Mouse (Mus musculus): Measurements from ENCODE around the gene Smok3c. TPM values are rescaled to one million over a fixed set of nuclear protein-coding genes. Genes with fewer than 3 reads are reported as not detected.
"Not testable (repeated sequence)": the region's sequence is repeated elsewhere in the genome, so short reads cannot be mapped to it uniquely, and the experiment has no call there.

Smok3c gene
- polyA plus RNA-seq (2015; fragmentation: Nextera tagmentation; extraction: Ambion mirVana) = not detected in 2 replicates

DNA sequence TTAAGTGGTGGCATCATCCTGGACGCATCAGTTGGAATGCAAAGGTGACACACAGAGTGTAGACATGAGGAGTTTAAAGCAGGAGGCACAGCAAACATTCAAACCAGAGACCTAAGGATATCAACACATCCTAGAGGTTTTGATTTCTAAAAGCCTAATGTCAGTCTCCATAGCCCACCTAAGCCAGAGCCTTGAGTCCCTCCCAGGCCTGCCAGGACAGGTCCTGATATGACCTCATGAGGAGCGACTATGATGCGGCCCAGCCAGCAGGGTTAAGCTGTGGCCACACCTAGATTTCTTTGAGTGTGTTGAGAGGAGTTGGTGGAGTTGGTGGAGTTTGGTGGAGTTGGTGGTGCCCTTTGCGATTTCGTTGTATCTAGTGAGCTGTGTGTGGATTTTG lies at the start of gene Smok3c:
Gene Smok3c (plus strand): TSS at position 301 of the 400 bp plus-strand sequence.
- WGBS = no CpG with 5 or more reads among the region's 5 CpGs
- not testable (repeated sequence) for ATAC-seq (ENCODE audit: low FRiP score); H3K9me3 ChIP-seq

DNA sequence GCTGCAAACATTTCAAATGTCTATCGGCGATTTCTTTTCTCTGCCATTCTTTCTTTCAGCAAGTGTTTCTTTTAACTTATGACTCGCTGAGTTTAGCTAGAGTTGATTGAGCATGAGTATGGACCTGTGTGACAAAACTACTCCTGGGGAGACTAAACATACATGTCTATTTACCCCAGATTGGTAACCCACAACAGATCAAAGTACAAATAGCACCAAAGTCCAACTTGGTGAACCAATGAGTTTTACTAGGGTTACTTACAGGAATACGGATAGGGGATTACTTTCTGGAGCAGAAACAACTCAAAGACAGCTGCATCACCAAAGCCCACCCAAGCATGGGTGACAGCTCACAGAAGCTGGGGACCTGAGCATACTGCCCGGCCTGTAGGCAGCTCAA lies 43.6 kb upstream of the Smok3c start:
- H3K27ac ChIP-seq = no peak overlapping the region
- no peaks in the 10 kb centered on the region for H3K36me3 ChIP-seq
- H3K9me3 ChIP-seq = no peaks in the 10 kb centered on the region
- no peak for ATAC-seq (ENCODE audit: low FRiP score)
- H3K27me3 ChIP-seq = no peaks in the 10 kb centered on the region
- WGBS = 90% methylated on average over 5 of the region's 5 CpGs
- no peak overlapping the region for H3K4me2 ChIP-seq
- H3K9ac ChIP-seq = no peak overlapping the region
- H3K4me1 ChIP-seq (replicated peaks) = no peaks in the 10 kb centered on the region
- H3K4me3 ChIP-seq = no peak overlapping the region

More for the DNA sequence above, at the start of gene Smok3c:
- not testable (repeated sequence) for H3K9ac ChIP-seq; H3K27me3 ChIP-seq; H3K4me3 ChIP-seq; H3K36me3 ChIP-seq; H3K4me1 ChIP-seq (replicated peaks); H3K4me2 ChIP-seq; H3K27ac ChIP-seq

DNA sequence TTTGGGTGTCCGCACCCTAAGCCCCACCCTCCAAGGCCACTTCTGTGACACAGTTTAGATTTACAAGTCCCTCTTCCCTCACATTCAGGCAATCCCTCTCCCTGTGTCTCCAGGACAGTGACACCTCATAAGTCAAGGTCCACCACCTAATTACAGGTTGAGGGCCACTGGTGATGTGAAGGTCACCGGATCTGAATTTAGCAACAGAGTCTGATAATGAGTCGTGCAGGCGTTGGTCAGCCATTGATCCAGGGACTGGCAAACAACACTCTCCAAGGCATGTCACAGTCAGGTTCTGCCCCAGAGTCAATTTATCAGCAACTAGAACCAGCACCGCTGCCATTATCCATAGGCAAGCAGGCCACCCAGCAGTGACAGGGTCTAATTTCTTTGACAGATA lies 40.6 kb upstream of the Smok3c start:
- WGBS = 97% methylated on average over 5 of the region's 5 CpGs
- Histone ChIP-seq H3K9me3 (no peaks in the 10 kb centered on the region), H3K27ac (no peak overlapping the region), H3K4me3 (no peak overlapping the region), H3K4me2 (no peak overlapping the region), H3K9ac (no peak overlapping the region), H3K36me3 (no peaks in the 10 kb centered on the region), H3K4me1 (replicated peaks) (no peaks in the 10 kb centered on the region), H3K27me3 (no peaks in the 10 kb centered on the region)
- no peak for ATAC-seq (ENCODE audit: low FRiP score)

DNA sequence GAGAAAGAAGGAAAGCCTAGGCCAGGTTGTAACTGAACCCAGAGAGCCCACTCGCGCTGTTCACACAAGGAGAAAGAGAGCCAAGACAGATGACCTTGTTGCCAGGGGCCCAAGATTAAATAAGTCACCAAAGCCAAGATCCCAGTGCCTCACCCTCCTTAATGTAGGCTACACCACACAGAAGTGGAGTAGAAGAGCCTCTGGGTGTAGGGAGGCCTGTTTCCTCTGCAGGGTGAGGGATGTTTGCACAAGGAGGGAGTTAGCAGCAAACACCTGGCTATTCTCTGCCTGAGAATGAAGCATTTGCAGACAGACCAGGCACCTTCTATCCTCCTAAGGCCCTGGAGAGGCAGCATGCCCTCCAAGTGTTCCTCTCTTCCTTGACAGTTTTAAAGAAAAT lies 36.5 kb upstream of the Smok3c start:
- no peak overlapping the region for H3K9ac ChIP-seq
- H3K27ac ChIP-seq = no peak overlapping the region
- ATAC-seq (ENCODE audit: low FRiP score) = no peak
- no peaks in the 10 kb centered on the region for H3K27me3 ChIP-seq
- no peak overlapping the region for H3K4me3 ChIP-seq
- H3K4me2 ChIP-seq = no peak overlapping the region
- no peaks in the 10 kb centered on the region for H3K4me1 ChIP-seq (replicated peaks)
- H3K9me3 ChIP-seq = no peaks in the 10 kb centered on the region
- no peaks in the 10 kb centered on the region for H3K36me3 ChIP-seq
- 94% methylated on average over 2 of the region's 2 CpGs for WGBS

DNA sequence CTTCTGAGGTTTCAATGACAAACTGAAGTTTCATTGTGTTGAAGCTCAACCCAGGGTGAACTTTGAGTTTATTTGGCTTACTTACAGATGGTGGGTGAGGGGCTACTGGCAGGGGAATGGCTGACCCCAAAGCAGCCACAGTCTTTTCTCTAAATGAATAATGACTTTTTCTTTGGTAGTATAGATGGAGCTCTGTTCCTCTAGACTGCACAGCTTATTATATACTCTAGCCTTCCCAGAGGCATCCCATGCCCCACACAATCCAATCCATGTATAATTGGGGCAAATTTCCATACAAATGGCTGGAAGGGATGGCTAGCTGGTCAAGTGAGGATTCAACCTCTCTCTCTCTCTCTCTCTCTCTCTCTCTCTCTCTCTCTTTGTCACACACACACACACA lies 36.0 kb upstream of the Smok3c start:
- no peak overlapping the region for H3K4me2 ChIP-seq

DNA sequence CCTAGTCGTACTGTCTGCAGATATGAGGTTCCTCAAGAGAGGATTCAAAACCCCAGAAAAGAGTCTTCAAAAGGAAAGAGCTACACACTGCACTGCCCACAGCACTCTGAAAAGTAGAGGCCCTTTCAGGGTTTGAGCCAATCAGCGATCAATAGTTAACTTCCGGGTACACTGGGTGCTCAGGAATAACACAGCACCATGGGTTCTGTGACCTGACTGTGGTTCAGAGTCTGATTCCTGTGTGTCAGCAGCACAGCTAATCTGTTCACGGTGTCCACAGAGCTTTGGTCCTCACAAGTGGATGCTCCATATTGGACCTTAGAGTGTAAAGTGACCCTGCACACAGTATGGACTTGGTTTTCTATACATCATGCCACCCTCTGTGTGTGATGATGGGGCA lies 33.4 kb upstream of the Smok3c start:
- 93% methylated on average over 4 of the region's 4 CpGs for WGBS

More for the DNA sequence above, 36.0 kb upstream of the Smok3c start:
- Histone ChIP-seq H3K4me1 (replicated peaks) (no peaks in the 10 kb centered on the region), H3K9me3 (no peaks in the 10 kb centered on the region), H3K27ac (no peak overlapping the region), H3K36me3 (no peaks in the 10 kb centered on the region), H3K4me3 (no peak overlapping the region), H3K27me3 (no peaks in the 10 kb centered on the region), H3K9ac (no peak overlapping the region)
- ATAC-seq (ENCODE audit: low FRiP score) = no peak

DNA sequence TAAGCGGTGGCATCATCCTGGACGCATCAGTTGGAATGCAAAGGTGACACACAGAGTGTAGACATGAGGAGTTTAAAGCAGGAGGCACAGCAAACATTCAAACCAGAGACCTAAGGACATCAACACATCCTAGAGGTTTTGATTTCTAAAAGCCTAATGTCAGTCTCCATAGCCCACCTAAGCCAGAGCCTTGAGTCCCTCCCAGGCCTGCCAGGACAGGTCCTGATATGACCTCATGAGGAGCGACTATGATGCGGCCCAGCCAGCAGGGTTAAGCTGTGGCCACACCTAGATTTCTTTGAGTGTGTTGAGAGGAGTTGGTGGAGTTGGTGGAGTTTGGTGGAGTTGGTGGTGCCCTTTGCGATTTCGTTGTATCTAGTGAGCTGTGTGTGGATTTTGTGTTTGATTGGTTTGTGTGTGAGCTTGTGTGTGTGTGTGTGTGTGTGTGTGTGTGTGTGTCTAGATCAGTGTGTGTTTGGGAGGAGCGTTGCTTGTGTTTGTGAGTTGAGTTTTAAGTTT lies 32.0 kb upstream of the Smok3c start, which contains the start of the genes Smok3a and Smok3b:
Gene Smok3a (plus strand): TSS at position 301 of the 519 bp plus-strand sequence.
Gene Smok3b (plus strand): TSS at position 469 of the 519 bp plus-strand sequence.
- H3K27me3 ChIP-seq; H3K4me1 ChIP-seq (replicated peaks); H3K4me3 ChIP-seq; ATAC-seq (ENCODE audit: low FRiP score); H3K9me3 ChIP-seq; H3K4me2 ChIP-seq; H3K36me3 ChIP-seq; H3K9ac ChIP-seq; H3K27ac ChIP-seq: not testable (repeated sequence)
- WGBS = 98% methylated on average over 3 of the region's 7 CpGs

More for the DNA sequence above, 33.4 kb upstream of the Smok3c start:
- not testable (repeated sequence) for H3K36me3 ChIP-seq; ATAC-seq (ENCODE audit: low FRiP score); H3K4me1 ChIP-seq (replicated peaks); H3K9me3 ChIP-seq; H3K27me3 ChIP-seq; H3K27ac ChIP-seq; H3K4me3 ChIP-seq; H3K4me2 ChIP-seq; H3K9ac ChIP-seq

DNA sequence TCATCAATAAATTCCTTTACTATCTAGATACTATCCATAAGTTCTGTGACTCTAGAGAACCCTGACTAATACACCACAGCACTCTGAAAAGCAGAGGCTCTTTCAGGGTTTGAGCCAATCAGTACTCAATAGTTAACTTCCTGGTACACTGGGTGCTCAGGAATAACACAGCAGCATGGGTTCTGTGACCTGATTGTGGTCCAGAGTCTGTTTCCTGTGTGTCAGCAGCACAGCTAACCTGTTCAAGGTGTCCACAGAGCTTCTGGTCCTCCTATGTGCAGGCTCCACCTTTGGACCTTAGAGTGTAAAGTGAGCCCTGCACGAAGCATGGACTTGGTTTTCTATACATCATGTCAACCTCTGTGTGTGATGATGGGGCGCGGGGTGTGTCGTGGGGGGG lies 20.8 kb downstream of the Smok3c start:
- Histone ChIP-seq H3K4me3 (no peak overlapping the region), H3K9me3 (no peaks in the 10 kb centered on the region), H3K27me3 (no peaks in the 10 kb centered on the region; the same call in 1 of the 2 replicates), H3K36me3 (no peaks in the 10 kb centered on the region), H3K9ac (no peak overlapping the region), H3K27ac (no peak overlapping the region), H3K4me1 (replicated peaks) (no peaks in the 10 kb centered on the region), H3K4me2 (no peak overlapping the region)
- 93% methylated on average over 4 of the region's 4 CpGs for WGBS
- no peak for ATAC-seq (ENCODE audit: low FRiP score)

DNA sequence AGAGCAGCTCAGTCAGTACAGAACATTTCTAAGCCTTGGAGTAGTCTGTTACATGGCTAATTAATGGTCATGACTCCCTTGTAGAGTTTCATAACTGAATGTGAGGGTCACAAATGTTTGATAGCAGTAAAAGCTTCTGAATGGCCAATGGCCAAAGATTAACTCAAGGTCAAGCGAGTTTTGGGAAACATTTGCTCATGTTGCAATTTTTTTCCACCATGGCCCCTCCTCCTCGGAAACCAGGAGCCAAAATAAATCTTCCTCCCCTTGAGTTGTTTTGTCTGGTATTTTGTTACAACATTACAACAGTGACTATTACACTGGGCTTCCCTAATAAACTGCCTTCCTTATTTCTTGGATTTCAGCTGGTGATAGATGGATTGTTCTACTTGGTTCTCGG lies 22.7 kb downstream of the Smok3c start:
- H3K36me3 ChIP-seq = no peaks in the 10 kb centered on the region
- no peak for ATAC-seq (ENCODE audit: low FRiP score)
- 78% methylated on average over 3 of the region's 3 CpGs for WGBS

DNA sequence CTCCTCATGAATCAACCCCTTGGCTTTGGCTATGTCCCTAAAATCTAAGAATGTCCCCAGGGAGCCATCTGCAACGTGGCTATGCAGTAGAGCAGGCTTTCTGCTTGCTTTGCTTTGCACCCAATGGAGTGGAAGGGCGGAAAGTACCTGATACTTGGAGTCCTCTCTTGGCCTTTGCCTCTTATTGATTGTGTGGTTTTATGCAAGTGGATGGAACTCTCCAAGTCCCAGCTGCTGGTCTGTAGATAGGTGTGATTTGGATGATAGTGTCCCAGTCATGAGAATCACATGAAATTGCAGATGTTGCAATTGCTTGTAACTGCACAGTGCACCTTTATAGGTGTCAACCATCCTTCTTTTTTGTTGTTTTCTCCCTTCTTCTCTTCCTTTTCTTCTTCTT lies 23.2 kb downstream of the Smok3c start:
- no peaks in the 10 kb centered on the region for H3K36me3 ChIP-seq
- no peak overlapping the region for H3K9ac ChIP-seq
- WGBS = 56% methylated on average over 2 of the region's 2 CpGs
- no peak overlapping the region for H3K27ac ChIP-seq
- no peak for ATAC-seq (ENCODE audit: low FRiP score)
- H3K4me1 ChIP-seq (replicated peaks) = no peaks in the 10 kb centered on the region
- no peak overlapping the region for H3K4me2 ChIP-seq
- no peaks in the 10 kb centered on the region; the same call in 1 of the 2 replicates for H3K27me3 ChIP-seq
- H3K9me3 ChIP-seq = no peaks in the 10 kb centered on the region
- no peak overlapping the region for H3K4me3 ChIP-seq

More for the DNA sequence above, 22.7 kb downstream of the Smok3c start:
- Histone ChIP-seq H3K4me3 (no peak overlapping the region), H3K4me1 (replicated peaks) (no peaks in the 10 kb centered on the region), H3K27ac (no peak overlapping the region), H3K27me3 (no peaks in the 10 kb centered on the region; the same call in 1 of the 2 replicates), H3K4me2 (no peak overlapping the region), H3K9me3 (no peaks in the 10 kb centered on the region), H3K9ac (no peak overlapping the region)

DNA sequence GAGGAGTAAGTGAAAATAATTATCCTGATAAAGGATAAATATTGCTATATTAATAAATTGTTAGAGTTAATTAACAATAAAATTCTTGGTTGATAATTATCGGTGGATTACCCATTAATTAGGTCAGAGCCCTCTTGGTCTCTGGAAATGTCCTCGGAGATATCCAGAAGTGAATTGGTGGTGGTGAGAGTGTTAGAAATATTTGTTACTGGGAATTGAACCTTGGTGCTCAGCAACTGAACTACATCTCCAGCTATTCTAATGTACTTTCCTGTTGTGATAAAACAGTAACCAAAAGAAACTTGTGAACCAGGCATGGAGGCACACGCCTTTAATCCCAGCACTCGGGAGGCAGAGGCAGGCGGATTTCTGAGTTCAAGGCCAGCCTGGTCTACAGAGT lies 27.5 kb downstream of the Smok3c start:
- H3K4me2 ChIP-seq = no peak overlapping the region
- no peak overlapping the region for H3K27ac ChIP-seq
- H3K36me3 ChIP-seq = no peaks in the 10 kb centered on the region
- no peaks in the 10 kb centered on the region for H3K9me3 ChIP-seq
- H3K4me3 ChIP-seq = no peak overlapping the region
- ATAC-seq (ENCODE audit: low FRiP score) = no peak
- no peaks in the 10 kb centered on the region for H3K4me1 ChIP-seq (replicated peaks)
- H3K27me3 ChIP-seq = no peaks in the 10 kb centered on the region; the same call in 1 of the 2 replicates
- no peak overlapping the region for H3K9ac ChIP-seq
- 88% methylated on average over 5 of the region's 5 CpGs for WGBS

DNA sequence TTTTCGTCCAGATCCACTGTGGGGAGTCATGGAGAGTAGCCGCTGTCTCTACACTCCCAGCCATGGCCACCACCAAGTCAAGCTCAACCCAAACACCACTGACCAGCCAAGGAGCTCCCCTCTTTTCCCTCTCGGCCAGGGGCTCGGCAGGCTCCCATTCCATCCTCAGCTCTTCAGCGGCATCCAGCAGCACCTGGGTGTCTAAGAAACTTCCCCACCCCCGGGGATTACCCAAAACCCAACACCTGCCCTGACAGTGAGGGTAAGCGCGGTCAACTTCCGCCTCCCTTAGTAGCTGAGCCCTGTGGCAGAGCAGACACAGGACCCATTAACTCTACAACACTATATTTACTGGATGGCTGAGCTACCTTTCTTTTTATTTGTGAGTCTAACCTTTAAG lies 28.5 kb downstream of the Smok3c start:
- no peaks in the 10 kb centered on the region; the same call in 1 of the 2 replicates for H3K27me3 ChIP-seq
- peaks cover 5% of the 10 kb centered on the region for H3K4me1 ChIP-seq (replicated peaks)
- H3K4me2 ChIP-seq = no peak overlapping the region
- no peaks in the 10 kb centered on the region for H3K9me3 ChIP-seq
- no peak overlapping the region for H3K4me3 ChIP-seq
- 83% methylated on average over 9 of the region's 9 CpGs for WGBS
- ATAC-seq (ENCODE audit: low FRiP score) = no peak
- H3K9ac ChIP-seq = no peak overlapping the region
- H3K27ac ChIP-seq = no peak overlapping the region
- H3K36me3 ChIP-seq = no peaks in the 10 kb centered on the region

DNA sequence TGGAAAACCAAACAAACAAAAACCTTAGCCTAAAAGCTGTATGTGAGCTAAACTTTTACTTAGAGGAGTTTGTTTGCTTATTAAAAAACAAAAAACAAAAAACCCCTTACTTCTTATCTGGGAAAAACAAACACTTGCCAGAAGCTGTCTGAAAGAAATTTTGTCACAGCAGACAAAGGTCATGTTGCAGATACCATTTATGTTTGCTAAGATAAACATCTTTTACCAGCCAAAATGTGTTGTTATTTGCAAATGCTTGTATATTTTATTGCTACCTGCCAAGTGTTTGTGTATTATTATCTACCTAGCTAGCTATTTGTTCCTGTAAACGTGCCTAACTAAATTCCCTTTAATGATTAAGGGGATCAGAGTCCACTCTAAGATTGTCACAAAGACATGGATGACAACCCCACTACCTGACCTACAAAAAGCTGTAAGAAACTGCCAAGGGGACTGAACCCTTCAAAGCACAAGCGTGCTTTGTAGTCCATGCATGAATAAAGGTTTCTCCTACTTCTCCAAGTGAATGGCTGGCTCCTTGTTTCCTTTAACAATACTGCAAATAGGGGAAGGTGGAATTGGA lies 30.4 kb downstream of the Smok3c start:
- no peak overlapping the region for H3K4me2 ChIP-seq
- no peak overlapping the region for H3K27ac ChIP-seq
- no peak for ATAC-seq (ENCODE audit: low FRiP score)
- H3K9me3 ChIP-seq = no peaks in the 10 kb centered on the region
- no peak overlapping the region for H3K9ac ChIP-seq
- no peaks in the 10 kb centered on the region; the same call in 1 of the 2 replicates for H3K27me3 ChIP-seq
- WGBS = 74% methylated on average over 2 of the region's 2 CpGs
- H3K4me3 ChIP-seq = no peak overlapping the region
- H3K36me3 ChIP-seq = peaks cover 7% of the 10 kb centered on the region; the same call in 1 of the 2 replicates
- peaks cover 24% of the 10 kb centered on the region for H3K4me1 ChIP-seq (replicated peaks)
